Mouse (Mus musculus) right cerebral cortex, postnatal 10 days (tissue): ENCODE data around the gene Pde4dip.
A peak's percentile ranks its signal among the peaks of the same experiment; 100 is the strongest.

Experiments used
- DNase-seq, 2 experiments: peaks; one replicate each; pipeline ENCODE4 v3.0.0; 2021; ENCODE audit warnings: low spot score in 2 of 2

The Pde4dip gene

DNA sequence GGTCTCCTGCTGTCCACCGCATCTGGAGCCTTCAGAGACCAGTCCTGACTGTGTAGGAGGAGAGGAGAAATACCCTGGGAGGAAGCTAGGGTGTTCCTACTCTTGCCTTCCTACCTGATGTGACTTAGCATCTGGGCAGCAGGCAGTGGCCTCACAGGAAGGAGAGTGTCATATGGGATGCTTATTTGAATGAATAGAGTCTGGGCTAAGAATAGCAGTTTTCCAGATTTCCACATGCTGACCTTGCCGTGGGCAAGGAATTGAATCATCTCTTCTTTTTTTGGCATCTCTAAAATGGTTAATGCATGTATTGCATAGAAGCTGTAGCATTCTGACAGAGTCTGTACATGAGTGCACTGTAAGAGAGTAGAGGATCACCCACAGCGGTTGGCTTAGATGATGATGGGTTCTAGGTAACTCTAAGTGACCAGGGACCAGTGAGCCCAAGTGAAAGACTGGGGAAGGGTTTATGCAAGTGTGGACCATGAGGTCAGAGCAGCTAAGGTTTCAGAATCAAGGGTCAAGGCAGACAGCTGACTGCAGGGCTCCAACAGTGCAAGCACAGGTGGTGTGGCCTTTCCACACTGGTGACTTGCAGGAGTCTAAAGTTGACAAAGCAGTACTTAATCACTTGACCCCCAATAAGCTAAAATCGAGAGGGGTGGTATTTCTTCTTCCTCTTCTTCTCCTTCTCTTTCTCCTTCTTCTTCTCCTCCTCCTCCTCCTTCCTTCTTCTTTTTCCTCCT, 202.0 kb downstream of the Pde4dip start:
- DNase-seq, result no peak

DNA sequence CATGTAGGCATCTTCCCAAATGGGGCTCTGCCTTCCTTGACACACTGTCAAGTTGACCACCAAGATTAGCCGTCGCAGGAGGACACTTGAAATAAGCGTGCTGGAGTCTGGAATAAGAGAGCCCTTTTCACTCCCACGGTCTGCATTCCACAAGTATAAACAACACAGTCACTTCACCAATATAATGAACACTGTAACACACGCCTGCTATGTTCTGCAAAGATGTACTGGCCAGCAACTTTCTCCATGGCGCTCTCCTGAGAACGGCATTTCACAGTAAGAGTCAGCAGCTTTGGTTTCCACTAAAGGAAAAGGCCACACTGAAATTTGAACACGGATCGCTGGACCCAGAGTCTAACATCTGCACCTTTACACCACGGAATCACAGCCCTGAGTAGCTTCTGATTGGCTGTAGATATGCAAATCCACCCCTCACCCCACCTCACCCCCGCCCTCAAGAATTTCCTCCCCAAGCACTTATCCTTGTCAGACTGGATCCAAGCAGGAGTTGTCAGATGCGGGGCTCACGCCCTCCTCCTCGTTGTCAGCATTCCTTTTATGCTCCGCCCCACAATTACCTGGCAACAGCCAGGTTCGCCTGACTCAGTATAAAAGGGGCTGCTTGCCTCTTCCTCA, 204.8 kb downstream of the Pde4dip start:
- no peak for DNase-seq

DNA sequence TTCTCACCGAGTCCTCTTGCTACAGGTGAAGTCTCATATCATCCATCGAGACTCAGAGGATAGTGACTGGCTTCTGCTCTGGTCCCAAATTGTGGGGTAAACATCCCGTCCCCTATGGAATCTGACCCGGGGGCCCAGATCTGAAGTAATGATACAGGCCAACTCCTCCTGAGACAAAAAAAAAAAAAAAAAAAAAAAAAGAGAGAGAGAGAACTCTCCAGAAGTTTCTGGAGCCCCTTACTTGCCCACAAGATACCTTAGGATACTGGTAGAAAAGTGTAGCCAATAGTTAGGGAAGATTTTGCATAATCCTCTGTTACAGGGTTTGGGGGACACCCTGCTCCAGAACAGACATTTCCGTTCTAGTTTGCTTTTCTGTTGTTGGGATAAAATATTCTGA, 205.9 kb downstream of the Pde4dip start:
- DNase-seq, result no peak

DNA sequence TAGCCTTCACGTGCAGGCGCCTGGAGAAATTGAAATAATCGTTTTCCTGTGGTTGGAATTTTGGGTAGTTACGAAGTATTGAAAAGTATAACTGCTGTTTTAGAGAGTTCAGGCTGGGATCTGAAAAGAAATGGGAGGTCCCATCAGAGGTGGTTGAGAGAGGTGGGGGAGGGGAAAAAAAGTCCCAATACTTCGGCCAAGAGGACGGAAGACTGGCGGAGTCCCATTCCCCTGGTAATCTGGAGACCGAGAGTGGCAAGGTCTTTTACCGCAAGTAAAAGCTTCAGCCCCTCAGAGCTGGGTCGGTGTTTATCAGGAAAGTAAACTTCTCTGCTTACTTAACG, 206.4 kb downstream of the Pde4dip start:
- DNase-seq, result no peak

DNA sequence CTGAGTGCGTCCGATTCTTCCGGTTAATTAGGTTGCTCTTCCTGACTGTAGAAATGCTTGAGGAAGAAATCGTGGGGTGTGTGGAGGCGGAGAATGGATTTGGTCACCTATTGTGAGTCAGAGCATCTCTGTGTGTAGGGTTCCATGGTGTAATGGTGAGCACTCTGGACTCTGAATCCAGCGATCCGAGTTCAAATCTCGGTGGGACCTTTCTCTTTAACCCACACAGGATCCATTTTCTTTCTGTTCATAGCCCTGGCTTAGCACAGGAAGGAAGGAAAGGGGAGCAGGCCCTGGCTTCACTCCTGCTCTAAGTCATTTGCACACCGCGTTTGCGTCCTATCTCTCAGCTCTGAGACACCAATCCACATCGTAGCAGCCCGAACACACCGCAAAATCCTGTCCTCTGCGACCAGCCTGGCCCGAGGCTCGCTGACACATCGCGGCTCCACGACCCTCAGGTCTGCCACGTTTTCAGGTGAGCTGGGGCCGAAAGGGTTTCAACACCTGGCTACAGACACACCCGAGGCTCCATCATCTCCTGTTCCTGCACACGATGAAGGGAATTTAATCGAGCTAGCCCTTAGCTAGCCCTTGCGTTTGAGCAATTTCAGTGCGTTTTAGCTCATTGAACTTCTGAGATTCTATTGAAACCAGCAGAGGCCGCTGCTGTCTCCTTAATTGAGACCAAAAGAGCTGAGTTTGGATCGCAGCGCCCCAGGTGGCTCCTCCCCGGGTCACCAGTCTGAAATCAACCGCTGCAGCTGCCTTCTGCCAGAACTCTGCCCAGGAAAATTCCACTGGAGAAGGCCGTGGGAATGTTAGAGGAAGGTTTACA, 207.0 kb downstream of the Pde4dip start:
- peak; percentile 78 to 80 for DNase-seq

DNA sequence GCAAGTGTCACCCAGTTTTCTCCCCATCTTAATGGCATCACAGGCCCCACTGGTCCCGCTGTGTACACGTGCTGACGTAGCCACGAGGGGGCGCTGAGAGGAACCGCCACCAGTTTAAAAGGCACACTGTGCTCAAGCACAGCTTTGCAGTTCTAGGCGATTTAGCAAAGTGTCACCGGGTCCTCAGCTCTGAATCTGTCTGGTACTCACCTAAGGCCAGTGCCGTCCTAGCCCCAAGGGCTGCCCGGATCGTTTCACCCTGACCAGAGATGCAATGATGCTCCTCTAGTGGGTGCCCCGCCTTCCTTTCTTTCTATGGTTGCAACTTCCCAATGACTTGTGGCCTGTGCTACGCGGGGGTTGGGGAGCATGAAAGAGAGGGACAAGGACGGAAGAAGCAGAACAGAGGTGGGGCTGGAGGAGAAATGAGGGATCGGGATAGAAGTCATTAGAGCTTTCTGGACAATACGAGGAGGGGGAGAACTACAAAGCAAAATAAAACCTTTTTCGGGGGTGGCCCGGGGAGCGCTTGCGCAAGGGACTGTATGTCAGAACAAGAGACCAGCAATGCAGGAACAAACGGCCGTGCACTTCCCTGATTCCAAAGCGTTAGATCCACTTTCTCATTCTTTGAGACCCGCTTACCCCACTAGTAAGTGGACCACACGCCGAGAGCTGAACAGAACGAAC, 207.7 kb downstream of the Pde4dip start:
- peak; percentile 78 to 82 for DNase-seq

DNA sequence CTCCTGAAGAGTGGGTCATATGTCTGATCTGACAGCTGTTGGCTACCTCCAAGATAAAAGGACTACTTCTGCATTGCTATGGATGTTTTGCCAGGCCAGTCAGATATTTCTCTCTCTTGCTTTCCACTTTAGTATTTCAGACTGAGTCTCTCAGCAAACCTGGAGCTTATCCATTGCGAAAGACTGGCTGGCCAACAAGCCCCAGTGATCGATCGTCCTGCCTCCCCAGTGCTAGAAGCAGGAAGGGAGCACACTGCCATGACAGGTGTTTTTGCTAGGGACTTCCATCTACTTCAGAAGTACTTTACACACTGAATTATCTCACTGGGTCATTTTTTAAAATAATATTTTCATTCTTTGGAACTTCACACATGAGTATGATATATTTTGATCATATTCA, 210.1 kb downstream of the Pde4dip start:
- DNase-seq, result no peak

DNA sequence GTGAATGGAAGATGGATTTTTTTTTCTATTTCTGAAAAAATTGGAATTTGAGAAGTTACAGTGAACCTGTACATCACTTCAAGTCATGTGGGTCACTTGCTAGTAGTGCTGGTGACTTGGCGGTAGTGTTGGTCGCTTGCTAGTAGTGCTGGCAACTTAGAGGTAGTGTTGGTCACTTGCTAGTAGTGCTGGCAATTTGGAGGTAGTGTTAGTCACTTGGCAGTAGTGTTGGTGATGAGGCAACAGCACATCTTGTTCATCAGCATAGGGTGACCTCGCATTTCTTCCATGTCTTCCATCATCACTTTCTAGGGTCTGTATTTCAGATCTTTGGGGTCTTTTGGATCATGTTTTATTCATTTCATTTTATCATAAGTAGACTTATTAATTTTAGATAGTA, 212.4 kb downstream of the Pde4dip start:
- no peak for DNase-seq

DNA sequence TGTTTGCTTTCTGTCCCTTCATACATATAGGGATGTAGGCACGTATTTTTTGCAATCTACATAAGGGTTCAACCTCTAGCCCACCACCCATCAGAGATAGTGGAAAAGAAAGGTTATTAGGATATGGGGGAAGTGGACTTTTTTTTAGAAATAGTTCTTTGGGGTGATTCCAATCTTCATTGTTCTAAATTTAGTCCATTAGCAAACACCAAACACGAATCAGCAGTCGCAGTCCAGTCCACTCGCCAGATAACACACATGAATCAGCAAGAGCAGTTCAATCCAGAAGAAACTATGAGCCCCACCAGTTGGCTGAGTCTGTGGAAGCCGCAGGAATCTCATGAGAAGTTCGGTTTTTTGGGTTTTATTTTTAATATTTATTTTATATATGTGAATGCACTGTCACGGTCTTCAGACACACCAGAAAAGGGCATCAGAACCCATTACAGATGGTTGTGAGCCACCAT, 213.8 kb downstream of the Pde4dip start, which contains the start of gene Gm17651:
Gene Gm17651, minus strand, starts transcription at position 51 of the 467 bp plus-strand sequence.
- no peak for DNase-seq

DNA sequence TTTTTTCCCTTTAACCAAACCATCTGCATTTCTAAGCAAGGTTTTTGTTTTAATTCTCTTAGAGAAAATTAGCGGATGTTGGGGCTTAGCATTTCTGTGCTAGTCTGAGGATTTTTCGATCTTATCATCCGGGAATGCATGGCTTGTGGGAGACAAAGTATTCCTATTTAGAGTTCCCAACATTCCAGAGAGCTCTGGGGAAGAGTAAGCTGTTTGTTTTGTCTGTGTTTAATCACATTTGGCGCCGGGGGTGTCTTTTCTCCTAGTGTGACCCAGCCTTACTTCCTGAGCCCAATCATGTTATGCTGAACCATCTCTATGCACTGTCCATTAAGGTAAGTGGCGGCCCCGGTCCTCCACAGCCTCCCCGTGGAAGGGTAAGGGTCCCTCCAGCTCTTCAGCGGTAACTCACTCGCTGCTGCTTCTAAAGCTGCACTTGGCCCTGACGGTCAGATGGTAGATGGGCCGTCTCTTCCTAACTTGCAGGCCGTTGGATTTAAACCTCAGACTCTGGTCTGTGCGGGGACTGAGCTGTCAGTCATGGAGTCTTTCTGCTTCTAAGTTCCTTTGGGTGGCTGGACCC, 221.3 kb downstream of the Pde4dip start:
- DNase-seq, result no peak

DNA sequence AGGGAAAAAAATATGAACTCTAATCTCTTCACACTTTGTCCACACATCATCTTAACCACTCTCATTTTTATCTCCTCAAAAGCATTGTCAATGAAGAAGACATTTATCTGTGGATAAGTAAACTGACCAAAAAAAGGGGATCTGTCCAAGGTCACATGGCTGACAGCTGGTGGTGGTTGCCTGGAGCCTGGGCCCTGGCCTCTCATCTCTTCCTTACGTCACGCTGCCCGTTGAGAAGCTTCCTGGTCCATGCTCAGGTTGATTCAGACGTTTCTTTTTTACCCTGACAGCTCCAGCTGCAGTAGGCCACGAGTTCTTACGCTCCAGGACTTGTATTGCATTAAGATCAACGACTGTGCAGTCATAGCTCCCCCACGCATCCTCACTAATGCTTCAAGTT, 222.4 kb downstream of the Pde4dip start:
- no peak for DNase-seq

DNA sequence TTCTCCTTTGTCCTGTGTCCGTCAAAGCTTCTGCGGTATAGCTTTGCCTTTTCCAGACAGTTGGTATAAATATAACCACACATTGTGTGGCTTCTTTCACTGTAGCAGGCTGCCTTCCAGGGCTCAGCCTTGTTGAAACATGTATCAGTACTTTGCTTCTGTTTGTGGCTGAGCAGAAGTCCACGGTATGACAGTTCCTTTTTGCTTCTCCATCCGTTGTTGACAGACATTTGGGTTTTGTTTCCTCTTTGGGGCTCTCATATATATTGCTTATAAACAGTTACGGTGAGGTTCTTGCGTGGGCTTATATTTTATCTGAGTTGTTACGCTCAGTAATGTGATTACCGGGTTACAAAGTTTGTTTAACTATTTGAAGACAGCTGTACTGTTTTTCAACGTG, 223.0 kb downstream of the Pde4dip start:
- no peak for DNase-seq

DNA sequence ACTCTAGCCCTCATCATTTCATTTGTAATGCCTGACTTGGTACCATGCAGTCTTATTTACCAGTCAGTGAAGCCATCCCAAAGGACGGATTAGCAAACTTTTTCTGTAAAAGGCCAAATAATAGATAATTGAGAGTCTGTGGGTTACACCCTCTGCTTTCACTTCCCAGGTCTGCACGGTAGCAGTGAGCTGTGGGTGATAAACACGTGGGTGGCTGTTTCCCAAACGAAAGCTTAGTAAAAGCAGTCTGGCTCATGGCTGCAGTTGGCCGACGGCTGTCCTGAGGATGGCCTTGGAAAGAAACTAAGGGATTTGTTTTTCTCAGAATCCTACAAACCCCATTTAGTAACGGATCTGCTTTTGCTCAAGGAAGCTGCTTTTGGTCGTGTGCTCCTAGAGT, 227.3 kb downstream of the Pde4dip start:
- DNase-seq, result no peak

DNA sequence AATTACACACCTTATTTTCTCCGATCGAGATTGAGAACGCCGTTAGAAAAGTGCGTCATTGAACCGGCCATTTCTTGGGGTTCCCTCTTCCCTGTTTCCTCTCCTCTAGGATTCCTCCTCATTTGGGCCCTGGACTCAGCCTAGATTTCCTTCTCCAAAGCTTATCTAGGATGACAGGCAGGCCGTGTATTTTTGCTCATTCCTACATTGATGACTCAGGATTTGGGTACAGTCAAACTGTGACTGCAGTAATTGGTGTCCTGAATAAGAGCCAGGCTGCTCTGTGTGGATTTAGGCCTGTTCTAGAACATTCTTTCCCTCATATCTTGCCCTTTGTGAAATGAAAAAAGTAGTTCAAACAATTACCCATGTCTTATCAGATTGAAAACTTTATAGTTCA, 228.8 kb downstream of the Pde4dip start:
- no peak for DNase-seq

DNA sequence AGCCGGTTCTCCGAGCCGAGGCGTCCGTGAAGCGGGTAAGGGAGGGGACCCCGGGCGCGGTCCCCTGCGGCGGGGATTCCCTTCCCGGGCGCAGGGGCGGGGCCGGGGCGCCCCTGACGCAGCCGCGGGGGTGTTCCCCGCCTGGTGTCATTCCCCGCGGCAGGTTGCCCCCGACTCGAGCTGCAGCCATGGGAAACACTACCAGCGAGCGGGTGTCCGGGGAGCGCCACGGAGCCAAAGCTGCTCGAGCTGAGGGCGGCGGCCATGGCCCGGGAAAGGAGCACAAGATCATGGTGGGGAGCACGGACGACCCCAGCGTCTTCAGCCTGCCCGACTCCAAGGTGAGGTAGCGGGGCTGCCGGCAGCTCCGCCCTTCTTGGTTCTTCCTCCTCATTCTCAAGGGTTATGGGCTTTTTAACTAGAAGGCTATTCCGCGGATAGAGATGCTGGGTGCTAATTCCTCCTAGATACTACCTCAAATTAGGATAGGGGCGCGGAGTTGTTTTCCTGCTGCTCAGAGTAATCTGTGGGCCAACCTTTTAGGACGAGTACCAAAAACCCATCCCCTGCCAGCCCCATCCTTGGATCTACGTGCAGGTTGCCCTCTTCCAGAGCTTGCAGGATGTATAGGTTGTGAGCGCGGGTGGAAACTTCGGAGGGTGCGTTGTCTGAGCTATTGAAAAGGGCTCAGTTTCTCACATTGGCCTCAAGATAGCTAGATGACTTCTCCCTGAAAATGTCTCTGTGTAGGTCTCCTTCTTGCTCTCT, 229.9 kb downstream of the Pde4dip start:
- peak; percentile 81 to 84 for DNase-seq

DNA sequence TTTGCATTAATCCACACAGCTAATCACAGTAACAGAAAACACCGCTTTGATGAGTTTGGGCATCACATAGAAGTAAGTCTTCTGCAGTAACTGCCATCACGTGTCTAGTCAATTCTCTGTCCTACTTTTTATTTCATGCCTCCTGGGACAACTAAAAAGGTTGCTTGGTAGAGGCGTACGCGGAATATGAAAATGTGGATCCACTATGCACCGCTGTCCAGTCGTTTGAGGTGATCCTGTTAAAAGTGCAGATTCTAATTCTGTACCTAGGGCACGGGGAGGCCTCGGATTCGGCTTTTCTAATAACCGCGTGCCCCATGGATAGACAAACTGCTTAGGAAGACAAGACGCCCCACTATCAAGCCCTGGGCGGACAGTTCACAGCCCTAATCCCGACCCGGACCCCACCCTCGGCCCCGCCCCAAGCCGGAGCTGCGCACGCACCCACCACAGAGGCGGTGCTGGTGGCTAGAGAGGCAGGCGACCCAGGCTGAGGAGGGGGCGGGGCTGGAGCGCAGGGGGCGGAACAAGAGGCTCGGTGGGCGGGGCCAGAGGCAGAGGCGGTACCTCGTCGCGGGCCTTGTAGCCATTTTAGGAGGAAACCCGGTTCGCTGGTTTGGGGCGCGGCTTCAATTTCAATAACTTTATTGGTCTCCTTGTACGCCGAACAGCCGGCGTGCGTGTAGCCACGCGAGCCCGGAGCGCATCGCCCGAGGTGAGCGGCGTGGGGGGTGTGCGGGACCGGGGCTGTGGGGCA, 230.7 kb downstream of the Pde4dip start, which contains the start of gene Prkab2:
Gene Prkab2, plus strand, starts transcription at position 539 of the 757 bp plus-strand sequence.
- DNase-seq, result peak; percentile 99 to 100

DNA sequence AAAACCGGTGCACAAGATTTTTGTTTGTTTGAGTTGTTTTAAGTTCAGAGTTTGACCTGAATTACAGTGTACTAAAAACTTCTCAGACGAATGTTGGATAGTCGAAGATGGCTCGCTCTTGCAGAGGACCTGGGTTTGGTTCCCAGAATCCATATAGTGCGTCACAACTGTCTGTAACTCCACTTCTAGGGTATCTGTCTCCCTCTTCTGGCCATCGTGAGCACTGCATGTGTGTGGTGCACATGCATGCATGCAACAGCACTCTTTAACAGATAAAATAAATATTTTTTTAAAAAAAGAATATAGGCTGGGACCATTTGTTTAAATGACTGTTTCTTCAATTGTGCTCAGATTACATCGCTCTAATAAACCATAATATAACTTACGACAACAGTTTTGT, 233.6 kb downstream of the Pde4dip start:
- no peak for DNase-seq

DNA sequence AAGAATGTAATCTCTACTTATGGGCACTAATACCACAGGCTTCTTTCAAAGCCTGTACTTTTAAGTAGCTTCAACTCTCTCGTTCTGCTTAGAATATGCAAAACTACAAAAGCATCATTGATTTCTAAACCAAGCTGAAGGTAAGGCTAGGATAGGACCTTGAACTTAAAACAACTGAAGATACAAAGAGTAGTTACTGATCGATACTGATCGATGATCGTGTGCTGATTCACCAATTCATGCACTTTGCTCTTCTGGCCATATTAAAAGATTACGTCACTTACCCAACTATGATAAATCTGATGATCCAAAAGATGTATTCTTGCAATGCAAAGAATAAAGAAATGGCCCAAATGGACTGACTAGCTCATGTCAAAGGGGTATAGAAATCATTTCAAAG, 234.7 kb downstream of the Pde4dip start:
- no peak for DNase-seq

DNA sequence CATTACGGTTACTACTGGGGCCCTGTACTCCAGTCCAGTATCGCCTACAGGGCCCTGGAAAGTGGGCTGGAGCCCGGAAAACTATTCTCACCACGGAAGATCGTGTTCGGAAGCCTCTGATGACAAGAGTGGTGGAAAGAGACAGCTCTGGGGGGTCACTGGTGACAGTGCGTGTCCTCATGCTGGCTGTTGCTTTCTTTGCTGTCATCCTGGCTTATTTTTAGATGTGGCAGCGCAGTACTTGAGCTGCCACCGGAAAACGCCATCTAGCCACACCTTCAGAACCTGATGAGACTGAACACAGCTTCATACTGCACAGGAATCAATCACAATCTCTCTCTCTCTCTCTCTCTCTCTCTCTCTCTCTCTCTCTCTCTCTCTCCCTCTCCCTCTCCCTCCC, 236.9 kb downstream of the Pde4dip start:
- no peak for DNase-seq

DNA sequence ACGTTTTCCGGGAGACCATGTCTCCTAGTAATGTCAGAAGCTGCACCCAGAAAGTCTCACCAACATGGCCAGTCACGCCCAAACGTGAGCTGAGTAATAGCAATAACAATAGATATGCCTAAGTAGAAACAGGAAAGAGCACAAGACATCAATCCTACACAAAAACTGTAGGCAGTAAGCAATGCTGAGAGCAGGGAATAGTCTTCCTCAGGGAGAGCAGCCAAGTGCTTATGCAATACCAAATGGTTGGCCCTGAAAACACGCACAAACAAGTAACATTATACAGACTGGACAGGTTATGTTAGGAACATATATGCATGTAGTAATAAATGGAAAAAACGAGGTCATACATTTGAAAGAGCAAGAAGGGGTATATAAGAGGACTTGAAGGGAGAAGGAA, 239.0 kb downstream of the Pde4dip start:
- no peak for DNase-seq
